Comparison of ENCODE assay signal across 12 mouse cellular contexts in genomic region chr3:84169393-84170005, GRCm38 (mm10). TPM values are rescaled to one million over a fixed set of nuclear protein-coding genes. Genes with fewer than 3 reads are reported as not detected.
A peak's percentile ranks its signal among the peaks of the same experiment; 100 is the strongest.
DNase-seq lines count a peak whose midpoint lies in the region; ATAC-seq and TF ChIP-seq lines count a peak whose summit lies in the region.
"Had no signal": no experiment of that assay in that cellular context is flagged by ENCODE, and none has a peak within 500 bp of the region (broad histone marks: within the 10 kb centered on the region; RNA-seq: fewer than 3 reads in every experiment).

No protein-coding gene starts in this region.

- H3K4me3 ChIP-seq in cerebellum, adult 2 months (replicated peaks; ENCODE audit: insufficient read depth, low read depth, low read length) = no peak overlapping the region
- no peak overlapping the region for H3K4me3 ChIP-seq in liver, adult 2 months (ENCODE audit: insufficient read depth, low read depth, low read length)
- no peak overlapping the region for H3K4me3 ChIP-seq in liver, embryonic 11.5 days (ENCODE audit: low read depth, low read length)

- H3K27ac ChIP-seq in cerebellum, adult 2 months (ENCODE audit: insufficient read depth, low read length) = no peak overlapping the region
- no peak overlapping the region for H3K27ac ChIP-seq in liver, adult 2 months (replicated peaks; ENCODE audit: insufficient read depth, low read depth, low read length)
- H3K27ac ChIP-seq in liver, embryonic 11.5 days (ENCODE audit: low read depth, low read length) = no peak overlapping the region

- peak; percentile 45; the same call in 1 of the 2 replicates for TF ChIP-seq CTCF in cerebellum, adult 2 months (IDR thresholded peaks at IDR 0.05; ENCODE audit: borderline replicate concordance, insufficient read depth, low read depth, low read length)
- peak; percentile 12; the same call in 1 of the 2 replicates for TF ChIP-seq CTCF in liver, adult 2 months (IDR thresholded peaks at IDR 0.05; ENCODE audit: low read depth, low read length)

- H3K9me3 ChIP-seq in liver, embryonic 11.5 days (ENCODE audit: control insufficient read depth, low read length) = no peaks in the 10 kb centered on the region

- WGBS in cerebellum, adult 2 months = 76% methylated on average over 8 of the region's 8 CpGs
- WGBS in liver, adult 2 months = 82% methylated on average over 8 of the region's 8 CpGs
- WGBS in liver, embryonic 11.5 days = 59% methylated on average over 8 of the region's 8 CpGs

- no peak for ATAC-seq in liver, embryonic 11.5 days (replicated peaks; ENCODE audit: low FRiP score)
- ATAC-seq in CD4-positive, CD25-positive, alpha-beta regulatory T cell, adult 4 months = peak; percentile 49
- peak; percentile 18 for ATAC-seq in granulocyte monocyte progenitor cell, adult 5-6 weeks (replicated peaks; ENCODE audit: poor library complexity, severe bottlenecking)

- H3K4me1 ChIP-seq in cerebellum, adult 2 months (ENCODE audit: control insufficient read depth, insufficient read depth, low read length) = no peaks in the 10 kb centered on the region; the same call in 1 of the 2 replicates
- H3K4me1 ChIP-seq in liver, adult 2 months (ENCODE audit: control insufficient read depth, insufficient read depth, low read length) = no peaks in the 10 kb centered on the region
- H3K4me1 ChIP-seq in liver, embryonic 11.5 days (replicated peaks; ENCODE audit: control insufficient read depth, insufficient read depth, low read length) = no peaks in the 10 kb centered on the region

- no peaks in the 10 kb centered on the region for H3K27me3 ChIP-seq in cerebellum, adult 2 months (ENCODE audit: control insufficient read depth, insufficient read depth, low read length)
- H3K27me3 ChIP-seq in liver, adult 2 months (ENCODE audit: control insufficient read depth, insufficient read depth, low read length) = no peaks in the 10 kb centered on the region
- H3K27me3 ChIP-seq in liver, embryonic 11.5 days (replicated peaks; ENCODE audit: control insufficient read depth, insufficient read depth, low read length) = no peaks in the 10 kb centered on the region

- H3K36me3 ChIP-seq in liver, adult 2 months (ENCODE audit: control insufficient read depth, insufficient read depth, low read length) = peaks cover 16% of the 10 kb centered on the region
- no peaks in the 10 kb centered on the region for H3K36me3 ChIP-seq in liver, embryonic 11.5 days (ENCODE audit: control insufficient read depth, insufficient read depth, low read length)

- DNase-seq in cerebellum, adult 2 months = no peak
- DNase-seq in cerebellum, adult 18-20 months = no peak
- no peak for DNase-seq in liver, adult 2 months (ENCODE audit: extremely low read depth, low read depth, low spot score)
- no peak for DNase-seq in liver, embryonic 11.5 days (ENCODE audit: low spot score)
- DNase-seq in T-cell, adult 2 months (ENCODE audit: low spot score) = no peak
- DNase-seq in right cerebral cortex, postnatal 4 days = no peak
- DNase-seq: gastrocnemius, postnatal 10 days; kidney, postnatal 14 days had no signal

- no peak for TF ChIP-seq POLR2A in cerebellum, adult 2 months (IDR thresholded peaks at IDR 0.05; ENCODE audit: borderline replicate concordance, insufficient read depth, low read length)
- TF ChIP-seq POLR2A in liver, adult 2 months (IDR thresholded peaks at IDR 0.05; ENCODE audit: extremely low read depth, insufficient read depth, low read length) = no peak

- H3K4me2 ChIP-seq in liver, embryonic 11.5 days = no peak overlapping the region

- no peaks in the 10 kb centered on the region for H3K79me2 ChIP-seq in liver, adult 2 months (ENCODE audit: control insufficient read depth, insufficient read depth, low read length)

- H3K9ac ChIP-seq in liver, adult 2 months (ENCODE audit: low read depth, low read length) = no peak overlapping the region
- H3K9ac ChIP-seq in liver, embryonic 11.5 days (ENCODE audit: low read depth, low read length) = no peak overlapping the region

RNA-seq across cellular contexts. Expression of gene Gm6525, which starts 4.4 kb away (rescaled TPM):
- not detected in 2 replicates for polyA plus RNA-seq in cerebellum, adult 2 months (2012; rRNA removed)
- total RNA-seq in liver, adult 2 months (2014; rRNA removed) = 0.27 TPM in 1 of 2 replicates, not detected in the other
- not detected in 2 replicates for polyA plus RNA-seq in liver, adult 2 months (2012; rRNA removed)
- 0.27 and 0.48 TPM in 2 replicates for polyA plus RNA-seq in liver, embryonic 11.5 days (2014; fragmentation: Nextera tagmentation; extraction: Ambion mirVana)
- polyA plus RNA-seq in CD4-positive, CD25-positive, alpha-beta regulatory T cell, adult 4 months (2017; shearing (Covaris generic)) = 1 to 10 TPM in 1 of 2 experiments, under 1 TPM in 1; 0.35 to 1.1 TPM
- not detected in 2 replicates for total RNA-seq in granulocyte monocyte progenitor cell, adult 5-6 weeks (2014; fragmentation: Nextera tagmentation)
- 0.15 TPM in 1 of 2 replicates, not detected in the other for total RNA-seq in granulocyte monocyte progenitor cell, adult 5-6 weeks (2017)
- total RNA-seq: hematopoietic stem cell, adult 5-6 weeks; left cerebral cortex, postnatal 10 days had no signal

RNA-seq across cellular contexts. Expression of gene Mnd1, which starts 13.9 kb away (rescaled TPM):
- polyA plus RNA-seq in cerebellum, adult 2 months (2012; rRNA removed) = 1.7 and 1.8 TPM in 2 replicates
- 7.4 and 7.5 TPM in 2 replicates for total RNA-seq in liver, adult 2 months (2014; rRNA removed)
- polyA plus RNA-seq in liver, adult 2 months (2012; rRNA removed) = 0.84 and 1.2 TPM in 2 replicates
- 13.2 and 14.2 TPM in 2 replicates for polyA plus RNA-seq in liver, embryonic 11.5 days (2014; fragmentation: Nextera tagmentation; extraction: Ambion mirVana)
- 1 to 10 TPM in 1 of 2 experiments, not detected in 1; 2.9 TPM for polyA plus RNA-seq in CD4-positive, CD25-positive, alpha-beta regulatory T cell, adult 4 months (2017; shearing (Covaris generic))
- total RNA-seq in granulocyte monocyte progenitor cell, adult 5-6 weeks (2014; fragmentation: Nextera tagmentation) = 13.9 and 37.9 TPM in 2 replicates
- 32.1 and 43.3 TPM in 2 replicates for total RNA-seq in granulocyte monocyte progenitor cell, adult 5-6 weeks (2017)
